Mouse (Mus musculus) neural tube, embryonic 15.5 days (tissue): ENCODE results near the gene Rab5c. TPM values are rescaled to one million over a fixed set of nuclear protein-coding genes. Genes with fewer than 3 reads are reported as not detected.

Source experiments
- ATAC-seq: fragments of 200-750 bp; cut with Nextera tagmentation; 2 replicates; pipeline ENCODE4 v1.8.0; 2017; ENCODE audit warnings: mild to moderate bottlenecking, moderate TSS enrichment, moderate library complexity; ENCODE audit not compliant: low FRiP score
- H3K27ac ChIP-seq: fragments of 300-500 bp; sonication (generic); replicated peaks from 2 replicates; pipeline ENCODE4 v1.5.1; 2015; ENCODE audit warnings: mild to moderate bottlenecking, inconsistent platforms
- H3K27me3 ChIP-seq: fragments of 300-500 bp; sonication (generic); replicated peaks from 2 replicates; pipeline ENCODE4 v1.6.1; 2015; ENCODE audit warnings: inconsistent platforms
- H3K36me3 ChIP-seq: fragments of 300-500 bp; sonication (generic); 2 replicates; pipeline ENCODE4 v1.6.1; 2015; ENCODE audit warnings: inconsistent platforms
- H3K4me1 ChIP-seq: fragments of 300-500 bp; sonication (generic); 2 replicates; pipeline ENCODE4 v1.6.1; 2015; ENCODE audit warnings: inconsistent platforms
- H3K4me2 ChIP-seq: fragments of 300-500 bp; sonication (generic); 2 replicates; pipeline ENCODE4 v1.6.1; 2015; ENCODE audit warnings: inconsistent platforms, mild to moderate bottlenecking, moderate library complexity
- H3K4me3 ChIP-seq: fragments of 300-500 bp; sonication (generic); replicated peaks from 2 replicates; pipeline ENCODE4 v1.5.1; 2015; ENCODE audit warnings: mild to moderate bottlenecking, inconsistent platforms
- H3K9ac ChIP-seq: fragments of 300-500 bp; sonication (generic); replicated peaks from 2 replicates; pipeline ENCODE4 v1.6.1; 2015; ENCODE audit warnings: mild to moderate bottlenecking, inconsistent platforms
- H3K9me3 ChIP-seq: fragments of 300-500 bp; sonication (generic); replicated peaks from 2 replicates; pipeline ENCODE4 v1.6.1; 2016; ENCODE audit warnings: inconsistent platforms
- WGBS: fragments of 180-500 bp; shearing (Covaris S2); methylation state at CpG from one replicate; pipeline ENCODE4 v1.1.7; 2015; ENCODE audit warnings: mixed read lengths; 5-methylcytosine and 5-hydroxymethylcytosine counted together
- polyA plus RNA-seq: library from polyadenylated mRNA; unstranded; fragments of >200 nt; fragmentation: Nextera tagmentation; extraction: Ambion mirVana; gene quantifications from 2 replicates; pipeline ENCODE4 v1.2.1, GENCODE M21; 2015

The Rab5c gene
- polyA plus RNA-seq, 1 experiment from 2014 or later, result 49.8 TPM

GRCm38 (mm10) chr11:100767871-100768270, 29.9 kb upstream of the Rab5c start:
- ATAC-seq, result no peak
- H3K4me1 ChIP-seq, result peaks cover 9% of the 10 kb centered on the region
- H3K36me3 ChIP-seq, result no peaks in the 10 kb centered on the region
- no peak overlapping the region for H3K27ac ChIP-seq
- no peaks in the 10 kb centered on the region for H3K27me3 ChIP-seq
- 88% methylated on average over 5 of the region's 5 CpGs for whole genome bisulfite sequencing
- no peaks in the 10 kb centered on the region for H3K9me3 ChIP-seq
- no peak overlapping the region for H3K9ac ChIP-seq
- H3K4me3 ChIP-seq, result no peak overlapping the region
- no peak overlapping the region for H3K4me2 ChIP-seq

GRCm38 (mm10) chr11:100766726-100767125, 28.7 kb upstream of the Rab5c start:
- Histone ChIP-seq H3K36me3 (no peaks in the 10 kb centered on the region), H3K27ac (no peak overlapping the region), H3K9ac (no peak overlapping the region), H3K4me3 (no peak overlapping the region), H3K4me1 (peaks cover 15% of the 10 kb centered on the region), H3K9me3 (no peaks in the 10 kb centered on the region), H3K4me2 (no peak overlapping the region), H3K27me3 (no peaks in the 10 kb centered on the region)
- no peak for ATAC-seq
- 83% methylated on average over 9 of the region's 9 CpGs for WGBS

- no peaks in the 10 kb centered on the region for H3K36me3 ChIP-seq
- ATAC-seq, result no peak
- H3K27me3 ChIP-seq, result 0 out of 2 replicates have a peak, but pooled peaks cover 5% of the 10 kb centered on the region
- H3K4me1 ChIP-seq, result peaks cover 35% of the 10 kb centered on the region
- H3K9me3 ChIP-seq, result no peaks in the 10 kb centered on the region
- WGBS, result 94% methylated on average over 7 of the region's 7 CpGs
- H3K4me3 ChIP-seq, result peak within 1 kb of the TSS; percentile 45
- peak within 1 kb of the TSS; percentile 76 for H3K4me2 ChIP-seq
- H3K27ac ChIP-seq, result peak within 1 kb of the TSS; percentile 69; the same call in 1 of the 2 replicates
- H3K9ac ChIP-seq, result peak within 1 kb of the TSS; percentile 47
Measured at GRCm38 (mm10) chr11:100762831-100763230, 24.8 kb upstream of the Rab5c start, which contains the start of gene Hcrt. Hcrt (minus strand) TSS chr11:100762931.

GRCm38 (mm10) chr11:100761547-100762045, 23.6 kb upstream of the Rab5c start:
- H3K27ac ChIP-seq, result peak overlapping the region; percentile 69
- H3K4me3 ChIP-seq, result peak overlapping the region; percentile 45
- peaks cover 4% of the 10 kb centered on the region; the same call in 1 of the 2 replicates for H3K36me3 ChIP-seq
- WGBS, result 0% methylated on average over 27 of the region's 27 CpGs
- peak overlapping the region; percentile 47 for H3K9ac ChIP-seq
- no peaks in the 10 kb centered on the region for H3K9me3 ChIP-seq
- ATAC-seq, result peak; percentile 67
- H3K27me3 ChIP-seq, result 0 out of 2 replicates have a peak, but pooled peaks cover 6% of the 10 kb centered on the region
- H3K4me1 ChIP-seq, result peaks cover 37% of the 10 kb centered on the region
- peak overlapping the region; percentile 76 for H3K4me2 ChIP-seq

GRCm38 (mm10) chr11:100759611-100760233, 21.7 kb upstream of the Rab5c start, which contains the start of gene Kcnh4:
Kcnh4 (minus strand) TSS chr11:100759942.
- H3K4me2 ChIP-seq, result peak within 1 kb of the TSS; percentile 73
- peak within 1 kb of the TSS; percentile 73 for H3K27ac ChIP-seq
- peak within 1 kb of the TSS; percentile 65 for H3K4me3 ChIP-seq
- H3K9ac ChIP-seq, result peak within 1 kb of the TSS; percentile 63
- peaks cover 37% of the 10 kb centered on the region for H3K4me1 ChIP-seq
- no peaks in the 10 kb centered on the region for H3K9me3 ChIP-seq
- peaks cover 18% of the 10 kb centered on the region for H3K36me3 ChIP-seq
- H3K27me3 ChIP-seq, result peaks cover 6% of the 10 kb centered on the region; the same call in 1 of the 2 replicates
- peak; percentile 81 for ATAC-seq
- WGBS, result under 1% methylated on average over 39 of the region's 51 CpGs

GRCm38 (mm10) chr11:100758707-100759610, 20.9 kb upstream of the Rab5c start:
- peak overlapping the region; percentile 73 for H3K4me2 ChIP-seq
- H3K27ac ChIP-seq, result peak overlapping the region; percentile 73
- ATAC-seq, result peak; percentile 62
- H3K36me3 ChIP-seq, result peaks cover 22% of the 10 kb centered on the region
- peaks cover 37% of the 10 kb centered on the region for H3K4me1 ChIP-seq
- WGBS, result under 1% methylated on average over 35 of the region's 35 CpGs
- H3K9ac ChIP-seq, result peak overlapping the region; percentile 63
- peaks cover 6% of the 10 kb centered on the region; the same call in 1 of the 2 replicates for H3K27me3 ChIP-seq
- H3K4me3 ChIP-seq, result peak overlapping the region; percentile 65
- H3K9me3 ChIP-seq, result no peaks in the 10 kb centered on the region

GRCm38 (mm10) chr11:100757566-100757965, 19.6 kb upstream of the Rab5c start:
- no peak overlapping the region for H3K4me2 ChIP-seq
- H3K9ac ChIP-seq, result no peak overlapping the region
- H3K36me3 ChIP-seq, result peaks cover 25% of the 10 kb centered on the region
- peaks cover 37% of the 10 kb centered on the region for H3K4me1 ChIP-seq
- no peak overlapping the region for H3K27ac ChIP-seq
- peaks cover 6% of the 10 kb centered on the region; the same call in 1 of the 2 replicates for H3K27me3 ChIP-seq
- H3K9me3 ChIP-seq, result no peaks in the 10 kb centered on the region
- no peak for ATAC-seq
- H3K4me3 ChIP-seq, result no peak overlapping the region
- 93% methylated on average over 12 of the region's 12 CpGs for WGBS

- H3K4me2 ChIP-seq, result no peak overlapping the region
- no peaks in the 10 kb centered on the region for H3K9me3 ChIP-seq
- peaks cover 6% of the 10 kb centered on the region; the same call in 1 of the 2 replicates for H3K27me3 ChIP-seq
- no peak for ATAC-seq
- H3K4me1 ChIP-seq, result peaks cover 30% of the 10 kb centered on the region
- no peak overlapping the region for H3K27ac ChIP-seq
- no peak overlapping the region for H3K9ac ChIP-seq
- WGBS, result 79% methylated on average over 6 of the region's 6 CpGs
- H3K36me3 ChIP-seq, result peaks cover 32% of the 10 kb centered on the region
- H3K4me3 ChIP-seq, result no peak overlapping the region
Measured at GRCm38 (mm10) chr11:100756476-100756875, 18.5 kb upstream of the Rab5c start.

GRCm38 (mm10) chr11:100754693-100755057, 16.7 kb upstream of the Rab5c start:
- Histone ChIP-seq H3K9ac (no peak overlapping the region), H3K36me3 (peaks cover 47% of the 10 kb centered on the region), H3K4me2 (no peak overlapping the region), H3K4me1 (peaks cover 21% of the 10 kb centered on the region), H3K27ac (no peak overlapping the region), H3K9me3 (no peaks in the 10 kb centered on the region), H3K4me3 (no peak overlapping the region), H3K27me3 (peaks cover 9% of the 10 kb centered on the region; the same call in 1 of the 2 replicates)
- 91% methylated on average over 3 of the region's 3 CpGs for WGBS
- ATAC-seq, result no peak

- no peak for ATAC-seq
- H3K4me2 ChIP-seq, result no peak overlapping the region
- H3K9me3 ChIP-seq, result no peaks in the 10 kb centered on the region
- H3K27ac ChIP-seq, result no peak overlapping the region
- peaks cover 16% of the 10 kb centered on the region for H3K4me1 ChIP-seq
- H3K9ac ChIP-seq, result no peak overlapping the region
- WGBS, result 89% methylated on average over 11 of the region's 12 CpGs
- H3K36me3 ChIP-seq, result peaks cover 52% of the 10 kb centered on the region
- peaks cover 13% of the 10 kb centered on the region; the same call in 1 of the 2 replicates for H3K27me3 ChIP-seq
- H3K4me3 ChIP-seq, result no peak overlapping the region
Measured at GRCm38 (mm10) chr11:100754021-100754692, 16.1 kb upstream of the Rab5c start.

GRCm38 (mm10) chr11:100752294-100752693, 14.3 kb upstream of the Rab5c start:
- ATAC-seq, result no peak
- WGBS, result 17% methylated on average over 10 of the region's 10 CpGs

More at GRCm38 (mm10) chr11:100752294-100752693, 14.3 kb upstream of the Rab5c start:
- H3K4me2 ChIP-seq, result no peak overlapping the region
- peaks cover 10% of the 10 kb centered on the region; the same call in 1 of the 2 replicates for H3K27me3 ChIP-seq
- H3K27ac ChIP-seq, result no peak overlapping the region
- H3K4me1 ChIP-seq, result 0 out of 2 replicates have a peak, but pooled peaks cover 2% of the 10 kb centered on the region
- no peaks in the 10 kb centered on the region for H3K9me3 ChIP-seq
- no peak overlapping the region for H3K9ac ChIP-seq
- H3K36me3 ChIP-seq, result peaks cover 52% of the 10 kb centered on the region
- H3K4me3 ChIP-seq, result no peak overlapping the region
